Mouse (Mus musculus): ENCODE results near the gene Tex26. TPM values are rescaled to one million over a fixed set of nuclear protein-coding genes. Genes with fewer than 3 reads are reported as not detected.

Tex26 gene
- polyA plus RNA-seq, 1 experiment from 2014 or later = not detected

GRCm38 (mm10) chr5:149426525-149426924, 12.9 kb upstream of the Tex26 start:
- WGBS (ENCODE audit: missing documents) = 92% methylated on average over 3 of the region's 3 CpGs
- Histone ChIP-seq H3K27ac (no peak overlapping the region), H3K36me3 (ENCODE audit: inconsistent target) (no peaks in the 10 kb centered on the region)

GRCm38 (mm10) chr5:149427277-149428060, 12.0 kb upstream of the Tex26 start:
- 90% methylated on average over 5 of the region's 8 CpGs for WGBS (ENCODE audit: missing documents)
- H3K27ac ChIP-seq = no peak overlapping the region
- no peaks in the 10 kb centered on the region for H3K36me3 ChIP-seq (ENCODE audit: inconsistent target)
- H3K4me3 ChIP-seq (ENCODE audit: inconsistent target) = no peak overlapping the region
- no peaks in the 10 kb centered on the region for H3K79me2 ChIP-seq (ENCODE audit: inconsistent target)

More at GRCm38 (mm10) chr5:149426525-149426924, 12.9 kb upstream of the Tex26 start:
- H3K79me2 ChIP-seq (ENCODE audit: inconsistent target) = no peaks in the 10 kb centered on the region
- H3K4me3 ChIP-seq (ENCODE audit: inconsistent target) = no peak overlapping the region

- Histone ChIP-seq H3K4me3 (ENCODE audit: inconsistent target) (no peak overlapping the region), H3K79me2 (ENCODE audit: inconsistent target) (no peaks in the 10 kb centered on the region), H3K27ac (no peak overlapping the region), H3K36me3 (ENCODE audit: inconsistent target) (no peaks in the 10 kb centered on the region)
- 5% methylated on average over 6 of the region's 6 CpGs for WGBS (ENCODE audit: missing documents)
Observed at GRCm38 (mm10) chr5:149428347-149428746, 11.1 kb upstream of the Tex26 start.

- no peaks in the 10 kb centered on the region for H3K79me2 ChIP-seq (ENCODE audit: inconsistent target)
- WGBS (ENCODE audit: missing documents) = 46% methylated on average over 2 of the region's 2 CpGs
- no peak overlapping the region for H3K27ac ChIP-seq
- H3K36me3 ChIP-seq (ENCODE audit: inconsistent target) = no peaks in the 10 kb centered on the region
- H3K4me3 ChIP-seq (ENCODE audit: inconsistent target) = no peak overlapping the region
Observed at GRCm38 (mm10) chr5:149428810-149429255, 10.6 kb upstream of the Tex26 start.

- Histone ChIP-seq H3K4me3 (ENCODE audit: inconsistent target) (no peak overlapping the region), H3K27ac (no peak overlapping the region), H3K79me2 (ENCODE audit: inconsistent target) (no peaks in the 10 kb centered on the region), H3K36me3 (ENCODE audit: inconsistent target) (no peaks in the 10 kb centered on the region)
- 83% methylated on average over 4 of the region's 4 CpGs for WGBS (ENCODE audit: missing documents)
Observed at GRCm38 (mm10) chr5:149429541-149429940, 9.9 kb upstream of the Tex26 start.

- Histone ChIP-seq H3K4me3 (ENCODE audit: inconsistent target) (no peak overlapping the region), H3K36me3 (ENCODE audit: inconsistent target) (no peaks in the 10 kb centered on the region), H3K27ac (no peak overlapping the region), H3K79me2 (ENCODE audit: inconsistent target) (no peaks in the 10 kb centered on the region)
- WGBS (ENCODE audit: missing documents) = 50% methylated on average over 3 of the region's 3 CpGs
Observed at GRCm38 (mm10) chr5:149430943-149431342, 8.5 kb upstream of the Tex26 start.

- no peak overlapping the region for H3K27ac ChIP-seq
- H3K79me2 ChIP-seq (ENCODE audit: inconsistent target) = no peaks in the 10 kb centered on the region
- H3K36me3 ChIP-seq (ENCODE audit: inconsistent target) = no peaks in the 10 kb centered on the region
- WGBS (ENCODE audit: missing documents) = 36% methylated on average over 7 of the region's 7 CpGs
- no peak overlapping the region for H3K4me3 ChIP-seq (ENCODE audit: inconsistent target)
Observed at GRCm38 (mm10) chr5:149433618-149434017, 5.8 kb upstream of the Tex26 start.

GRCm38 (mm10) chr5:149434141-149434690, 5.2 kb upstream of the Tex26 start:
- Histone ChIP-seq H3K36me3 (ENCODE audit: inconsistent target) (no peaks in the 10 kb centered on the region), H3K27ac (no peak overlapping the region), H3K79me2 (ENCODE audit: inconsistent target) (no peaks in the 10 kb centered on the region), H3K4me3 (ENCODE audit: inconsistent target) (no peak overlapping the region)
- 29% methylated on average over 6 of the region's 9 CpGs for WGBS (ENCODE audit: missing documents)

GRCm38 (mm10) chr5:149436541-149436940, 2.9 kb upstream of the Tex26 start:
- no peaks in the 10 kb centered on the region for H3K79me2 ChIP-seq (ENCODE audit: inconsistent target)
- no peak overlapping the region for H3K27ac ChIP-seq
- H3K36me3 ChIP-seq (ENCODE audit: inconsistent target) = no peaks in the 10 kb centered on the region
- 77% methylated on average over 3 of the region's 3 CpGs for WGBS (ENCODE audit: missing documents)
- H3K4me3 ChIP-seq (ENCODE audit: inconsistent target) = no peak overlapping the region

- Histone ChIP-seq H3K79me2 (ENCODE audit: inconsistent target) (no peaks in the 10 kb centered on the region), H3K4me3 (ENCODE audit: inconsistent target) (no peak overlapping the region), H3K27ac (no peak overlapping the region), H3K36me3 (ENCODE audit: inconsistent target) (no peaks in the 10 kb centered on the region)
- 88% methylated on average over 6 of the region's 6 CpGs for WGBS (ENCODE audit: missing documents)
Observed at GRCm38 (mm10) chr5:149437150-149437549, 2.3 kb upstream of the Tex26 start.

GRCm38 (mm10) chr5:149440180-149440573, 717 bp downstream of the Tex26 start:
- Histone ChIP-seq H3K36me3 (ENCODE audit: inconsistent target) (no peaks in the 10 kb centered on the region), H3K79me2 (ENCODE audit: inconsistent target) (no peaks in the 10 kb centered on the region), H3K27ac (no peak overlapping the region), H3K4me3 (ENCODE audit: inconsistent target) (no peak overlapping the region)
- 4% methylated on average over 18 of the region's 18 CpGs for WGBS (ENCODE audit: missing documents)

- no peak overlapping the region for H3K4me3 ChIP-seq (ENCODE audit: inconsistent target)
- 91% methylated on average over 14 of the region's 14 CpGs for WGBS (ENCODE audit: missing documents)
- H3K79me2 ChIP-seq (ENCODE audit: inconsistent target) = no peaks in the 10 kb centered on the region
- no peaks in the 10 kb centered on the region for H3K36me3 ChIP-seq (ENCODE audit: inconsistent target)
- no peak overlapping the region for H3K27ac ChIP-seq
Observed at GRCm38 (mm10) chr5:149441646-149442276, 2.3 kb downstream of the Tex26 start.

GRCm38 (mm10) chr5:149442277-149442660, 2.8 kb downstream of the Tex26 start:
- 92% methylated on average over 15 of the region's 15 CpGs for WGBS (ENCODE audit: missing documents)
- Histone ChIP-seq H3K36me3 (ENCODE audit: inconsistent target) (no peaks in the 10 kb centered on the region), H3K79me2 (ENCODE audit: inconsistent target) (no peaks in the 10 kb centered on the region), H3K27ac (no peak overlapping the region), H3K4me3 (ENCODE audit: inconsistent target) (no peak overlapping the region)

- 96% methylated on average over 4 of the region's 4 CpGs for WGBS (ENCODE audit: missing documents)
- no peaks in the 10 kb centered on the region for H3K36me3 ChIP-seq (ENCODE audit: inconsistent target)
- H3K79me2 ChIP-seq (ENCODE audit: inconsistent target) = no peaks in the 10 kb centered on the region
- no peak overlapping the region for H3K27ac ChIP-seq
- no peak overlapping the region for H3K4me3 ChIP-seq (ENCODE audit: inconsistent target)
Observed at GRCm38 (mm10) chr5:149444451-149444850, 5.0 kb downstream of the Tex26 start.

GRCm38 (mm10) chr5:149446495-149446894, 7.0 kb downstream of the Tex26 start:
- Histone ChIP-seq H3K79me2 (ENCODE audit: inconsistent target) (no peaks in the 10 kb centered on the region), H3K27ac (no peak overlapping the region), H3K36me3 (ENCODE audit: inconsistent target) (no peaks in the 10 kb centered on the region), H3K4me3 (ENCODE audit: inconsistent target) (no peak overlapping the region)
- 28% methylated on average over 7 of the region's 7 CpGs for WGBS (ENCODE audit: missing documents)
